Mouse (Mus musculus) CD4-positive, CD25-positive, alpha-beta regulatory T cell, adult 4 months (primary cell): Measurements from ENCODE around the gene Nadk. TPM values are rescaled to one million over a fixed set of nuclear protein-coding genes. Genes with fewer than 3 reads are reported as not detected.
"Not testable (repeated sequence)": the region's sequence is repeated elsewhere in the genome, so short reads cannot be mapped to it uniquely, and the experiment has no call there.

Experiments used
- ATAC-seq: one replicate; pipeline ENCODE4 v1.8.0; 2017
- polyA plus RNA-seq, 2 experiments: library from polyadenylated mRNA; unstranded; fragments of 100-300 nt; shearing (Covaris generic); gene quantifications; one replicate each; pipeline ENCODE4 v1.2.1; 2017

Gene Nadk
- polyA plus RNA-seq, 2 experiments from 2014 or later: 64.7 to 81.5 TPM

DNA sequence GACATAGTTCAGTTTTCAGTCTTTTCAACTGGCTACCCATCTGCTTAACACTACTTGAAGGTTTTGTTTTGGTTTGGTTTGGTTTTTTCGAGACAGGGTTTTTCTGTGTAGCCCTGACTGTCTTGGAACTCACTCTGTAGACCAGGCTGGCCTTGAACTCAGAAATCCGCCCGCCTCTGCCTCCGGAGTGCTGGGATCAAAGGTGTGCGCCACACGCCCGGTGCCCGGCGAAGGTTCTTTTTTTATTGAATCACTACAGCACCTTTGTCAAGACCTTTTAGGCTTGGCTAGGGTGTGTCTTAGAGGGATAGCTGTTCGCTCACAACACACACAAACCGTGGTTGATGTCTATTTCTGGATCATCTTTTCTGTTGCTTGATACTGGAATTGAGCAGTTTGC, 8.1 kb downstream of the Nadk start:
- not testable (repeated sequence) for ATAC-seq

GRCm38 (mm10) chr4:155571442-155571841, 9.3 kb downstream of the Nadk start:
- ATAC-seq: peak; percentile 39

DNA sequence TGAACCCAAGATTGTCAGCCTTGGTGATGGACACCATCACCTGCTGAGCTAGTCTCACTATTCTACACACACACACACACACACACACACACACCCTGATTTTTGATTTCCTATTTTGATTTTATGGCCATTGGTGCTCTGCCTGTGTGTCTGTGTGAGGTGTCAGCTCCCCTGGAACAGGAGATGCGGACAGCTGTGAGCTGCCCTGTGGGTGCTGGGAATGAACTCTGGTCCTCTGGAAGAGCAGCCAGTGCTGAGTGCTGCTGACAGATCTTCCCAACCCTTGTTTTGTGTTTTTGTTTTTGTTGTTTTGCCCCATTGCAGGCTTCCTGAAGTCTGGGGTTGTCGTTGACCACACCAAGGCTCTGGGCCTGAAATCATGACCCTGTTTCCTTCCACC, 11.0 kb downstream of the Nadk start:
- no peak for ATAC-seq

DNA sequence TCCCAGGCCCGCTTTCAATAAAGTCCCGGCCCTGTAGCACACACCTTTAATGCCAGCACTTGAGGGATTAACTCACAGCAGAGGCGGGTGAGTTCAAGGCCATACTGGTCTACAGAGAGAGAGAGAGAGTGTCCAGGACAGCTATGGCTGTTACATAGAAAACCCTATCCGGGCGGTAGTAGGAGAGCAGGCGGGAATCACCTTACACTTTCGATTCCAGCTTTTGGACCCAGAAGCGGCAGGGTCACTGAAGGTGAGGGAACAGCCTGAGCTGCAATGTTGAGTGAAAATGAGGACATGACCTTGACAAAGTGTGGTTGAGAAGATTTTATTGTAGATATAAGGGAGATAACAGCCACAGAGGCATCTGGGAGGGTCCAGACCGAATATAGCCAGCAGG, 11.7 kb downstream of the Nadk start:
- no peak for ATAC-seq

- ATAC-seq: no peak
These were observed 12.8 kb downstream of the Nadk start for GRCm38 (mm10) chr4:155574931-155575330.

GRCm38 (mm10) chr4:155575521-155575920, 13.3 kb downstream of the Nadk start:
- no peak for ATAC-seq

DNA sequence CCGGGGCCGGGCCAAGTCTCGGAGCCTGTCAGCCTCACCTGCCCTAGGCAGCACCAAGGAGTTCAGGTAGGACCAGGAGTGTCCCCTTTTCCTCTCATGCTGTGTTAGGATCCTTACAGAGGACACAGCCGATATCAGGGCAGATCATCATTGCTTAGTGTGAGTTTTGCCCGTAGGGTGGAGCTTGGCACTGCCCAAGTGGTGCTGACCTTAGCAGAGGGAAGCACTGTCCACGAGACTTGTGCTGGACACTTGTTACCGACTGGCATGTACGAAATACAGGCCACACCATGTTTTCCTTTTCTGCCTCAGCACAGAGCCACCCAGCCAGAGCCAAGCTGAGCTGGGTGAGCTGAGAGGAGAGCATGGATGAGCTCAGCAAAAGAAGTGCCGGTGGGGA, 15.0 kb downstream of the Nadk start:
- ATAC-seq: no peak

DNA sequence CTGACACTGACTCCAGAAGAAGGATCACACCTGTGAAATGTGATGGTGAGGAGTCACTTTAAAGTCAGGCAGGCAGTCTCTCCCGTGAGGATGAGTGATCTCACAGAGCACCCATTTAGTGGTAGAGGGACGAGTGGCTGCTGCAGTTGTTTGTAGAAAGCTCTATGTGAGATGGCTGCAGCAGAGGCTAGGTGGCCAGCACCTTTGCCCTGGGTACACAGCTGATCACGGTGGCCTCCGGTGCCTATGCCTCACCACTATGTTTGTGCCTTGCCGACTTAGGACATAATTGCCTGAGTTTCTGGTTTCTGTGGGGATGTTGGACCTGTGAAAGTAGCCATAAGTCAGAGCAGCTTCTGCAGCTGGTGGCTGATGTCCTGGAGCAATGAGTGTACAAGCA, 15.6 kb downstream of the Nadk start:
- ATAC-seq: no peak

DNA sequence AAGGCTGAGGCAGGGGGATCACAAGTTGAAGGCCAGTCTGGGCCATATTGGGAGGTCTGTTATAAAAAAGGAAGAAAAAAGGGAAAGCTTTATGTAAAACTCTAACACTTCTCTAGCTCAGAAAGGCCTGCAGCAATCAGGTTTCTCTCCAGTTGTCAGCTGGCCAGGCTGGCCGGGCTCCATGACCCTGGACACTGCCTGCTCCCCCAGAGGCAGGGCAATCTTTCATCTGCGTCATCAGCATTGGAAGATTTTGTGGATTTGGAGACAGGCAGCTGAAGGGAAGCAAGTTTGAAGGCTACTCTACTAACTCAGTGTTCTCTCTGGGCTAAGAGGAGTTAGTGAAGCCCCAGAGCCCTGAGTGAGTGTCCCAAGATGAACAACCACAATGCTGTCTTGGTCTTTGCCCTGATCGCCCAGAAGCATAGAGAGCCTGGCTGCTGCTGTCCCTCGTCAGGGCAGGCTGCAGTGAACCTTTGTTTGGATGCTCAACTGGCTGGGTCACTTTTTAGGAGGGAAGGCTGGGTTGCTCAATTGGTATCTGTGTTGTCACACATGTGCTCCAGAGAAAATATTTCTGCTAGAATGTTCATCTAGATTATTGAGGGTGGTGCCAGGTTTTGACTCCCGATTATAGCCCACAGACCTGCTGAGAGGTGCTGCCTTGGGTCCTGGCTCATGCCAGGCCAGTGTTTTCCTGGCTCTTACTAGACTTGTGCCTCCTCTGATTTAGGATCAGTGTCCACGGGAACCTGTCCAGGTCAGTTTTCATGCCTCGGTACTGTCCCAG, 16.4 kb downstream of the Nadk start:
- ATAC-seq: no peak

- ATAC-seq: no peak
These were observed 18.2 kb downstream of the Nadk start for GRCm38 (mm10) chr4:155580420-155580819.

DNA sequence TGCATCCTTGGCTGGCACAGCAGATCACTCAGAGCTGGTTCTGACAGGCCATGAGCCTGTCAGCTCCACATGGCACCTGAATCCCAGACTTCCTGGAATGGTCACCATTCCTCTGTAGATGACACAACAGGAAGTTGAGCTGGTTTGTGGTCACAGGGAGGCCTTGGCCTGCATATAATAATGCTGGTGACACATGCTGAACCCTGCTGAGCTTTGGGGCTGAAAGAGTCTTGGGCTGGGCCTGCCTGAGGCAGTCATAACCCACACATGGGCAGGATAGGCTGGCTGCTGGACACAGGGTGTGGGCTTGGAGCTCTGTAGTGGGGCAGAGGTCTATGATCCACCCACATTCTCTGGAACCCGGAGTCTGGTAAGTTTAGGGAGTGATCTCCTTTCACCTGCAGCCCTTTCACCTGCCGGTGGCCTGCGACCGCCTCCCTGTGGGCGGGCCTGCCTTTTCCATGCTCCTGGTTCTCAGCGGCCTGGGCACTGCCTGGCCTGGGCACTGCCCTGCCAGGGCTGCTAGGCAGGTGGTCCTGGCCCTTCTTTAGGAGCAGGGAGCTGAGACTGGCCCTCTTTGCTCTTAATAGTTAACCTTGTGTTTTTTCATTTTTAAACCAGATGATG, 20.2 kb downstream of the Nadk start:
- peak; percentile 34 for ATAC-seq

DNA sequence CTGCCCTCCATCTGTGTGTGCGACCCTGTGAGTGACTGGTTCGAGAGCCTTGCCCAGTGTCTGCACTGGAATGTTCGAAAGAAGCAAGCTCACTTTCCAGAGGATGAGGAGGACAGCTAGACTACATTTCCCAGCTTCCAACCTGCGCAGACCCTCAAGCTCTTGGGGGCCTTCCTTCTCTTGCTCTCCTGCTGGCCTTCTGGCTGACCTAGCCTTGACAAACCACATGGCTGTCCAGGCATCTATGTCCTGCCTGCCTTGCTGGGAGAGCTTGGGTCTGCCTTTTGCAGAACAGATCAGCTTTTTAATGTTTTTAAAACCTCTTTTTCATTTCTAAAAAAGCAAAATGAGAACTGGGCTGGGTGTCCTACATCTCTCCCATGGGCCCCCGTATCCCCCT, 27.2 kb downstream of the Nadk start:
- no peak for ATAC-seq

DNA sequence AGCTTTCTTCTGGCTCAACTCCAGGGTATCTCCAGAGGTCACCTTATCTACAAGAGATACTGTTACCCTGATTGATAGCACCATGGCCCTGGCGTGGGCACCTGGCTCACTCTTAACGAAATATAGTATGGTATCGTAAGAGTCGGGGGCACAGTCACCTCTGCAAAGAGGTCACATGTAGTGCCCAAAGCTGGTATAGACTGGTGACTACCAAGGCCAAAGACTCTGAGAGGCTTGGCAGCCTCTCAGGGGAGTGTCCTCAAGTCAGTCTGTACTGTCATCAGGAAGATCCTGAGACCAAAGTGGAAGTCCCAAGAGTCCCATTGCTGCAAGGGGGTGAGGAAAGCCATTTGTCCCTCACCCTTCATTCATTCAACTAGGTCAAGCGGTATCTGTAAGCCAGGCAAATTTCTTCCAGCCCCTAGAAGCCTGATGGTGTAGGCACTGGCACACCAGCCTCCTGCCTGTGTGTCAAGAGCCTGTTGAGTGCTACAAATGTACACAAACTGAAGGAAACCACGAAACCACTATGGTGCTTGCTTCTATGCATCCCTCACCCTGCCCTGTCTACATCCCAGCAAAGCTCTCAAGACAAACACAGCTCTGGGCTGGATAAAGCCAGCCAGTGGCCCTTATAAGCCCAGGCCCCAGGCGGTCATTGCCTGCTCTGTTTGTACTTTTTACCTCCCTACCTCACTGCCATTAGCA, 29.0 kb downstream of the Nadk start:
- ATAC-seq: no peak

GRCm38 (mm10) chr4:155593780-155594179, 31.6 kb downstream of the Nadk start:
- no peak for ATAC-seq

GRCm38 (mm10) chr4:155595777-155596176, 33.6 kb downstream of the Nadk start:
- ATAC-seq: no peak

GRCm38 (mm10) chr4:155596606-155597005, 34.4 kb downstream of the Nadk start:
- no peak for ATAC-seq

DNA sequence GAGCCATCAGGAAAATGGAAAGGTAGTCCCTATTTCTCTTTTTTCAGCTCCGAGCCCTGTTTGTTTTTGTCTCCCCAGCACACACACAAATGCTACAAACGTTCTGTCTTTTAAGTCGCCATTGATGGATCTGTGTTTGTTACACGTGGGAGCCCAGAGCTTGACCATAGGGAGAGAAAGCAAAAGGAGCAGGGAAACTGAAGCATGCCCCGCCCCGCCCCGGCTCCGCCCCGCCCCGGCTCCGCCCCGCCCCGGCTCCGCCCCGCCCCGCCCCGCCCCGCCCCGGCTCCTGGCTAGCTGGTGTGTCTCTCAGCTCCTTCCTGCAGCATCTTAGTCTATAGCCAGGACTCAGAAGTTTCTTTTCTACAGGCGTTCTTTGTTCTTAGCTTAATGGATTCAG, 36.4 kb downstream of the Nadk start:
- no peak for ATAC-seq

GRCm38 (mm10) chr4:155599901-155600825, 38.0 kb downstream of the Nadk start:
- ATAC-seq: no peak

GRCm38 (mm10) chr4:155601091-155601996, 39.2 kb downstream of the Nadk start, which contains the start of gene Slc35e2:
Gene Slc35e2 (plus strand): TSS chr4:155601416.
- peak; percentile 81 for ATAC-seq

DNA sequence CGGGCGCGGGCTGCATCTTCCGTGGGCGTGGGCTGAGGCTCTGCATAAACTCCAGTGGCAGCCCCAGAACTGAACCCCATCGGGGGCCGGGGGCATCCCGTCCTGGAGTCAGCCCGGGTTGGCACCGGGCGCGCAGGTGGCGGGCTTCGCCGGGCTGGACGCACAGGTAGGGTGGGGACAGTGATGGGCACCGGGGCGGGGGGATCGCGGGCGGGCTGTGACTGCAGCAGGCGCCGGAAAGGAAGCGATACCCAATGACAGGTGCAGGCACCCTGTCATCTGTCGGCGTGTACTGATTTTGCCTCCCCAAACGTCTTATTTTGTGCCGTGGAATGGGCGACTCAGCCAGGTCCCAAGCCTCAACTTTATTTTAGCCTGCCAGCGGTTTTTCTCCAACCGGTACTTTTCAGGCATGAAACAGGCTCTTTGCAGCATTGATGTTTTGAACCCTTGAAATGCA, 39.8 kb downstream of the Nadk start:
- ATAC-seq: peak; percentile 18

GRCm38 (mm10) chr4:155602753-155603152, 40.6 kb downstream of the Nadk start:
- ATAC-seq: no peak
